Mouse (Mus musculus): ENCODE results near the gene Pla2g4e. TPM values are rescaled to one million over a fixed set of nuclear protein-coding genes. Genes with fewer than 3 reads are reported as not detected.
"Not testable (repeated sequence)": the region's sequence is repeated elsewhere in the genome, so short reads cannot be mapped to it uniquely, and the experiment has no call there.

Pla2g4e gene
- total RNA-seq, 2 experiments from 2014 or later: 12.0 to 13.8 TPM

DNA sequence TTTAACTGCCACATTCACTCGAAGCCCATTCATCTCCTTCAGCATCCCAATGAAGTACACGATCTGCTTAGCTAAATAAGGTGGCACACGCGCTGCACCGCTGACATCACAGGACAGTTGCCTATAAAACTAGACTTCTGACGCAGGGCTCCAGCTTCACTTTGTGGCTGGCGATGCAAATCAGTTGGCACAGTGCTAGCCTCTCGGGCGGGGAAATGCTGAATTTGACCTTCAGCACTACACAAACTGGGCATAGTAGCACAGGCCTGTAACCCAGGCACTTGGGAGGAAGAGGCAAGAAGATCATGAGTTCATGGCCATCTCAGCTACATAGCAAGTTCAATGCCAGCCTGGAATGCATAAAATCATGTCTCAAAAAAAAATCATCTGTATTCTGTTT is 6.4 kb downstream of the Pla2g4e start:
- not testable (repeated sequence) for DNase-seq (ENCODE audit: low spot score in 2 of 2)

- no peak for DNase-seq (ENCODE audit: low spot score in 2 of 2)
Measured at GRCm38 (mm10) chr2:120237784-120238183, 7.4 kb downstream of the Pla2g4e start.

- no peak for DNase-seq (ENCODE audit: low spot score in 2 of 2)
Measured at GRCm38 (mm10) chr2:120235947-120236640, 9.0 kb downstream of the Pla2g4e start.

DNA sequence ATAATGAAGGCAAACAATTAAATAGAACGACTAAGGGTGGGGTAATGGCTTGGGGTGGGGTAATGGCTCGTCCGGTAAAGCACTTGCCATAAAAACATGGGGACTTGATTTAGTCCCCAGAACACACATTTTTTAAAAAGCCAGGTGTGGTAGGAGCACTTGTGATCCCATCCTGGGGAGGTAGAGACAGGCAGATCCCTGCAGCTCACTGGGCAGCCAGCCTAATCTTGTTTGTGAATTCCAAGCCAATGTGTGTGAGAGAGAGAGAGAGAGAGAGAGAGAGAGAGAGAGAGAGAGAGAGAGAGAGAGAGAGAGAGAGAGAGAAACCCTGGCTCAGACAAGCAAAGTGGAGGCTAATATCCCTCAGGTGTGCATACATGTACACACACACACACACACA is 9.8 kb downstream of the Pla2g4e start:
- no peak for DNase-seq (ENCODE audit: low spot score in 2 of 2)

GRCm38 (mm10) chr2:120231642-120232041 is 13.5 kb downstream of the Pla2g4e start:
- DNase-seq (ENCODE audit: low spot score in 2 of 2): no peak

DNA sequence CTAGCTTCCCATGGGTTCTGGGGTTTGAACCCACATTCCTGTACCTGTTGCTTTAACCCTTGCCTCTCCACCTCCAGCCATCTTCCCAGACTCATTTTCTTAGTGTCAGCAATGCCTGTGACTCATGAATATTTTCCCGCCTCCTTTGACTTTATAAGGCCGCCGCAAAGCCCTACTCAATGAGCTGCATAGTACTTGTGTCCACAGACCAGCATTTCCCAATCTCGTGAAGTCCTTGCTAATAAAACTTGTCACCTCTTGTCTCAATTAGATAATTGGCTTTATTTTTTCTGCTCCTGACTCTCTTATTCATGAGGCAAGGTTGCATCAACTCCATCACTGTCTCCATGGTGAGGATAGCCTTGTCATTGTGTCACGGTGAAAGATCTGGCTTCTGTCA is 30.5 kb downstream of the Pla2g4e start:
- no peak for DNase-seq (ENCODE audit: low spot score in 2 of 2)

- DNase-seq (ENCODE audit: low spot score in 2 of 2): no peak
Measured at GRCm38 (mm10) chr2:120211448-120211847, 33.7 kb downstream of the Pla2g4e start.

DNA sequence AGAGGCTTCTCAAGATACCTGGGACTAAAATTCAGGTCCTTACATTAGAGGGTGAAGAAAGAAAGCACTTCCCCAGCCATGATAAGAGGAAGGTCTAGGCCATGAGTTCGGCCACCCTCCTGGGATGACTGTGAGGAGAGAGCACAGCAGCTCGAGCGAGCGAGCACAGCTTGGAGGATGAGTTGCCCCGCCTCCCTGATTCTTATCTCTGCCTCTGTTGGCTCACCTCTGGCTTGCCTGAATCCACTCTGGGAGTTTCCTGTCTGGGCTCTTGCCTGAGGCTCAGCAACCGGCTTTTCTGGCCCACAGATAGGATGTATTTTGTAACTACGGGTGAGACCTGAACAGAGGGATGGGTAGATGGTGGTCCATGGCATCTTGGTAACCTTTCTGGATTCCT is 37.2 kb downstream of the Pla2g4e start:
- DNase-seq (ENCODE audit: low spot score in 2 of 2): no peak

GRCm38 (mm10) chr2:120207028-120207427 is 38.1 kb downstream of the Pla2g4e start:
- DNase-seq (ENCODE audit: low spot score in 2 of 2): no peak

- DNase-seq (ENCODE audit: low spot score in 2 of 2): no peak
Measured at GRCm38 (mm10) chr2:120203742-120204141, 41.4 kb downstream of the Pla2g4e start.

DNA sequence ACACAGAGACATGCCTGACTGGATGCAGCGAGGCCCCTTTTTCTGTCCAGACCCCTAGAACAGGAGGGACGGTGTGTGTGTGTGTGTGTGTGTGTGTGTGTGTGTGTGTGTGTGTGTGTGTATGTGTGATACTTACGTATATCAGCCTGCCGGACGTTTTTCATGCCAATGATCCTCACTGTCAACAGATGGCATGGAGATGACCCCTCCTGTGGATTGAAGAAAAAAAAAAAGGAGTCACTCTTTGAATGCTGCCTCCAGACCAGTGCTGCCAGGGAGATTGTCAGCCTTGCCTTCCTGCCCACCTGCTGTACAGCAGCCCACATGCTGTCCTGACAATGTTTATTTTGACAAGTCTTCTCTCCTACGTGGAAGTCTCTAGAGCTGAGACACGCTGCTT is 45.1 kb downstream of the Pla2g4e start:
- DNase-seq (ENCODE audit: low spot score in 2 of 2): no peak

GRCm38 (mm10) chr2:120188174-120188573 is 57.0 kb downstream of the Pla2g4e start:
- DNase-seq (ENCODE audit: low spot score in 2 of 2): no peak

DNA sequence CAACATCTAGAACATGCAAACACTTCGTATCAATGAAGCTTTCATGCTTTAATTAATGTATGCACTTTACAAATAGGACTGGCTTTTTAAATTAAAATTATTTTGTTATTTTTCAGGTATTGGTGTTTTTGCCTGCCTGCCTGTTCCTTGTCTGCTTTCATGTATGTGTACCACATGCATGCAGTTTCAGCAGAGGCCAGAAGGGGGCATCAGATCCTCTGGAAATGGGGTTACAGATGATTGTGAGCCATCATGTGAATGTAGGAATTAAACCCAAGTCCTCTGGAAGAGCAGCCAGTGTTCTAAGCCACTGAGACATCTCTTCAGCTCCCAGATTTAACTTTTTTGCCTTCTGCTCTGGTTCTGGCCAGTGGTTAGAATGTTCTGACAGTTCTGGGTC is 57.6 kb downstream of the Pla2g4e start:
- no peak for DNase-seq (ENCODE audit: low spot score in 2 of 2)

GRCm38 (mm10) chr2:120185527-120186276 is 59.4 kb downstream of the Pla2g4e start:
- no peak for DNase-seq (ENCODE audit: low spot score in 2 of 2)

- no peak for DNase-seq (ENCODE audit: low spot score in 2 of 2)
Measured at GRCm38 (mm10) chr2:120178936-120179335, 66.2 kb downstream of the Pla2g4e start.

- DNase-seq (ENCODE audit: low spot score in 2 of 2): peak; percentile 69 to 70
Measured at GRCm38 (mm10) chr2:120173718-120174117, 71.4 kb downstream of the Pla2g4e start.

DNA sequence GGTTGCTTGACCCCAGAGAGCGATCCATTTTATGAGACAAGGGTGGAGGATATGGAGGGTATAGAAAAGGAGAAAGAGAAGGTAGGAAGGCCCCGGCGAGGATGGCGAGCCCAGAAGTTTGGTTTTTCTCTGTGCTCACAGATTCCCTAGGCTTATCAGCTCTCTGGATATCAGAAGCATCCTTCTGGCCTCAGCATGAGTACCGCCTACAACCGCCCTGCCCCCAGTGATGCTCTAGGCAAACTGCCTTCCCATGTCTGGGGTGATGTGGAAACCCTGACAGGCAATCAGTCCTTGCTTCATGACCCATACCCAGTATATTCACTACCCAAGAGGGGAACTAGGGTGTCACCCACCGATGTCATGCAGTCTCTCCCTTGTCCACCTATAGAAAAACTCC is 73.8 kb downstream of the Pla2g4e start:
- no peak for DNase-seq (ENCODE audit: low spot score in 2 of 2)

DNA sequence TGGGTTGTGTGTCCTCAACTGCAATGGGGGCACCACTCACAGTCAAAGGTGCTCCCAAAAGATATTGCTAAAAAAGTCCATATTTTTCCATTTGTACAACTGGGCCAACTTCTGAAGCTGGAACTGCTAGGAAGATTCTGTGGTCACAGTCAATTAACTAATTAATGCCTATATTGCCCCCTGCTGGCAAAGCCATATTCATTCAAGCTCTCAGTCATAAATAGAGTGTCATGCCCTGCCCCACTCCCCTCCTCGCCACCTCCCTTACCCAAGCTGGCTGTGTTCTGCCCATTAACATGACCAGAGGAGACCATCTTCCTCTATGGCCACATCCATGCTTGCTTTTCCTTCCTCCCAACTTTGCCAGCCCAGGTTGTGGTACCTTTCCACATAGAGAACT is 74.4 kb downstream of the Pla2g4e start:
- DNase-seq (ENCODE audit: low spot score in 2 of 2): peak; percentile 25 to 34

- no peak for DNase-seq (ENCODE audit: low spot score in 2 of 2)
Measured at GRCm38 (mm10) chr2:120169382-120169781, 75.8 kb downstream of the Pla2g4e start.

- DNase-seq (ENCODE audit: low spot score in 2 of 2): no peak
Measured at GRCm38 (mm10) chr2:120167763-120168162, 77.4 kb downstream of the Pla2g4e start.

DNA sequence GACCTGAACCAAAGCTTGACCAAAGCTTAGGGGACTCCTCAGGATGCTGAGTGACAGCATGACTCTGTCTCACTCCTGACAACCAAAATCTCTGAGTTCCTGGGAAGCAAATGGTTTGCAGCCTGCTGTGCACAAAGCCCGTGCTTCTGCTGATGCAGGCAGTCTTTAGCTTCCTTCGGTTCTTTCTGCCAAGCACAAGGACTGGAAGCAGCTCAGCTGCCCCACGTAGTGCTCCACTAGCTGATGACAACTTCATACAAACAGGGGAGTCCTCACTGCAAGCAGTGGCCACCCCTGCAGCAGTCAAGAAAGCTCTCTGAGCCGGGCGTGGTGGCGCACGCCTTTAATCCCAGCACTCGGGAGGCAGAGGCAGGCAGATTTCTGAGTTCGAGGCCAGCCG is 79.7 kb downstream of the Pla2g4e start:
- DNase-seq (ENCODE audit: low spot score in 2 of 2): no peak

- DNase-seq (ENCODE audit: low spot score in 2 of 2): no peak
Measured at GRCm38 (mm10) chr2:120159434-120159833, 85.7 kb downstream of the Pla2g4e start.

GRCm38 (mm10) chr2:120158846-120159245 is 86.3 kb downstream of the Pla2g4e start:
- DNase-seq (ENCODE audit: low spot score in 2 of 2): no peak

Data from layer of hippocampus, postnatal 10 days (tissue).